Mouse (Mus musculus) urinary bladder, postnatal 36 days (tissue): ENCODE results near the gene Tmem164.
A peak's percentile ranks its signal among the peaks of the same experiment; 100 is the strongest.
"Not testable (repeated sequence)": the region's sequence is repeated elsewhere in the genome, so short reads cannot be mapped to it uniquely, and the experiment has no call there.

Experiments
- DNase-seq, 2 experiments: peaks; one replicate each; pipeline ENCODE4 v3.0.0; 2022; ENCODE audit warnings: low spot score in 2 of 2, mixed read lengths in 1 of 2

Gene Tmem164

DNA sequence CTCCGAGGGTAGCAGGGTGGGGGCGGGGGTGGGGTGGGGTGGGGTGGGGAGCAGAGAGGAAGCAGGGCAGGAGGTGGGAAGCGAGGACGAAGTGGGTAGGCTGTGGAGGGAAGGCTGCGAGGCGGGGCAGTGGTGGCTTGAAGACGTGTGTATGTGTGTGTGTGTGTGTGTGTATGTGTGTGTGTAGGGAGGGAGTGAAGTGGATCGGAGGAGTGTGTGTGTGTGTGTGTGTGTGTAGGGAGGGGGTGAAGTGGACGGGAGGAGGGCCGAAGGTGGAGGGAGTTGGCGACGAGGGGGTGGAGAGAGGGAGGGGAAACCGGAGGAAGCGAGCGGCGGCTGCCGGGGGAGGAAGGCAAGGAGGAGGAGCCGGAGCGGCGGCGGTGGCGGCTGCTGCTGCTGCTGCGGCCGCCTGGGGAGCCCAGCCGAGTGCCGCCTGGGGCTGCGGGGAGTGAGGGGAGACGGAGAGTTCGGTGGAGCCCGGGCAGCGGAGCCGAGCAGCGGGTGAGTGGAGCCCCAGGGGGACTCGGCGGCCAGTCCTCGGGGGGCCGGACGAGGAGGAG lies at the start of gene Tmem164:
Tmem164 (plus strand) TSS at position 351 of the 560 bp plus-strand sequence.
- peak; percentile 64 to 76 for DNase-seq

GRCm38 (mm10) chrX:142632990-142633389 lies 48.2 kb upstream of the Tmem164 start:
- not testable (repeated sequence) for DNase-seq

DNA sequence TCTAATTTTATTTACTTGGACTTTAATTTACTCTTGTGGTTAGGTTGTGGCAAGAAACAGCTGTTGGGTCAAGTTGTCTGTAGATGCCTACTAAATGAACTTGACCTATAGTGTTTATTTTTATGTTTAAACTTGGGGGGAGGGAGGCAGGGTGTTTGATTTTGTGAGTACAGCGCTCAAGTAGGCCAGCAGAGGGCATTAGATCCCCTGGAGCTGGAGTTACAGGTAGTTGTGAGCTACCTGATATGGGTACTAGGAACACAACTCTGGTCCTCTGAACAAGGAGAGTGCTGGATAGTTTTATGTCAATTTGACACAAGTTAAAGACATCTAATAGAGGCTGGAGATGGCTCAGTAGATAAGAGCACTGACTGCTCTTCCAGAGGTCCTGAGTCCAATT lies 34.0 kb upstream of the Tmem164 start:
- DNase-seq, result no peak

DNA sequence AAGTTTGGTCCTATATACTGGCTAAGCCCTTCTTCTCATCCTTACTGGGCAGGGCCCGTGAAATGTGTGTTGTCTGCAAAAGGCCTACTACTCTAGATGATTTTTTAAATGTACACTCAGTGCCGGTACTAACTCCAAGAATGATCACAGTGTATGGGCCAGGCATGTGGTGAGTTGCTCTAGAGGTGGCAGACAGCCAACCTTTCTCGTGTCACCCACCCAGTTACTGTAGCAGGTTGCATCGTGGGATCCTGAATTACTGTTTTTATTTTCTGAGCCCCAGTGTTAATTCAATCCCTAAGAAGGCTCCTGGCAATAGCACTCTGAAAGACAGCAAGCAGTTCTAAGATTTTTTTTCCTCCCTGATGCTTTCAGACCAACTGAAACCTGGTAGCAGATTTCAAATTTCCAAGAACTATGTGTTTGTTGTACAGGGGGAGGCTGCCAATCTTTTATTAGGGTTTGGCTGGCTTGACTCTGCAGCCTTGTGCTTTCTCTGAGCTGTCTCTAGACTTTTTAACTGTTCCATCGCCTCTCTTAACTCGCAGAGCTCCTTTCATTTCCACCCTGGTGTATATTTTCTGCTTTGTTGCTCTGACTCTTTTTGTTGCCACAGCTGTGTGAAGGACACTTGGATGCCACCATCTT lies 31.0 kb upstream of the Tmem164 start:
- no peak for DNase-seq

- no peak for DNase-seq
These were observed 16.3 kb upstream of the Tmem164 start for GRCm38 (mm10) chrX:142664704-142665422.

- no peak for DNase-seq
These were observed 15.8 kb upstream of the Tmem164 start for GRCm38 (mm10) chrX:142665423-142665805.

DNA sequence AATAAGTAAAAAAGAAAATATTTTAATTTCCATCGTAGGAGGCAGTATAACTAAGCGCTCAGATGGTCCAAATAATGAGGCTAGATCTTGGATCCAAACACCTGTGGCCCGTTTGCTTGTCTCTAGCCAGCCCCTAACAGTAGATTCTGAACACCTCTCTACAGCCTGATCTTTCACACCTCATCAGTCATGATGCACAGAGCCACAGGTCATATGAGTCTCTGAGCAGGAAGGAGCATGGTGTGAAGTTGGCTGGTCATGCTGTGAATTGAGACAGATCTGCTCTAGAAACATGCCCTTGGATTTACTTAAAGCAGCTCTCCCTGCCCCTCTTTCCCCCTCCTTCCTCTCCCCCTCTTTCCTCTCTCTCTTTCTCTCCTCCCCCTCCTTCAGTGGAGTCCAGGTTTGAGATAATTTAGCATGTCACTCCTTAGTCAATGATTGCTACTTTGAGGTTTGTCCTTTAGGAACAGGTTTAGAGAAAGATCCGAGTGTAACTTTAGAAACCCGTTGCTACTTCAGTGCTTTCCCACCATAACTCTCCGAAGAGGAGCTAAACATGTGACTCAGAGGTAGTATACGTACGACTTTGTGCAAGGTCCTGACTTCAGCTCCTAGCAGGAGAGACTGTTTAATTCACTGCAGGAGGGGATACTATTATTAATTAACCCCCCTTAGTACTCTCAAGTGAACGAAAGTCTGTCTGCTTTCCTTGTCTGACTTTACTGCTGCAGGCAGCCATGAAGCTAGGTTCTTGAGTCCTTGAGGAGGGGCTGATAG lies 11.7 kb upstream of the Tmem164 start:
- no peak for DNase-seq

GRCm38 (mm10) chrX:142670121-142670520 lies 11.1 kb upstream of the Tmem164 start:
- no peak for DNase-seq

DNA sequence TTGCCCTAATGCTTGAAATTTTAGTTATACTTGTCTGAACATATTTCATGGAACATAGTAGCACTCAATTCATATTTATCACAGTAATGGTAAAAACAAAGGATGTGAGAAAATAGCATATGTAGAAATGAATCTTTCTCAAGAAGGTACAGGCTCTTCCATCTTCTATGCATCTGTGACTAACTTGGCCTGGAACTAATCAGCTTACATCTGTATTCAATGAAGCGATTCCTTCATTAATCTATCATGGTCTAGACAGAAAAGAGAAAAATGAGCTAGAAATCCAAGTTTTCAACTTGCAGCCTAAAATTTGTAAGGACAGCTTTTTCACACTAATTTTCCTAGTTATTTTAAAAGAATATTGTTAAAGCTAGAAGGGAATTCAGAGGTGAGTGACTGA lies 10.1 kb upstream of the Tmem164 start:
- no peak for DNase-seq

- no peak for DNase-seq
These were observed 8.5 kb upstream of the Tmem164 start for GRCm38 (mm10) chrX:142672701-142673100.

GRCm38 (mm10) chrX:142677193-142677592 lies 4.0 kb upstream of the Tmem164 start:
- no peak for DNase-seq

DNA sequence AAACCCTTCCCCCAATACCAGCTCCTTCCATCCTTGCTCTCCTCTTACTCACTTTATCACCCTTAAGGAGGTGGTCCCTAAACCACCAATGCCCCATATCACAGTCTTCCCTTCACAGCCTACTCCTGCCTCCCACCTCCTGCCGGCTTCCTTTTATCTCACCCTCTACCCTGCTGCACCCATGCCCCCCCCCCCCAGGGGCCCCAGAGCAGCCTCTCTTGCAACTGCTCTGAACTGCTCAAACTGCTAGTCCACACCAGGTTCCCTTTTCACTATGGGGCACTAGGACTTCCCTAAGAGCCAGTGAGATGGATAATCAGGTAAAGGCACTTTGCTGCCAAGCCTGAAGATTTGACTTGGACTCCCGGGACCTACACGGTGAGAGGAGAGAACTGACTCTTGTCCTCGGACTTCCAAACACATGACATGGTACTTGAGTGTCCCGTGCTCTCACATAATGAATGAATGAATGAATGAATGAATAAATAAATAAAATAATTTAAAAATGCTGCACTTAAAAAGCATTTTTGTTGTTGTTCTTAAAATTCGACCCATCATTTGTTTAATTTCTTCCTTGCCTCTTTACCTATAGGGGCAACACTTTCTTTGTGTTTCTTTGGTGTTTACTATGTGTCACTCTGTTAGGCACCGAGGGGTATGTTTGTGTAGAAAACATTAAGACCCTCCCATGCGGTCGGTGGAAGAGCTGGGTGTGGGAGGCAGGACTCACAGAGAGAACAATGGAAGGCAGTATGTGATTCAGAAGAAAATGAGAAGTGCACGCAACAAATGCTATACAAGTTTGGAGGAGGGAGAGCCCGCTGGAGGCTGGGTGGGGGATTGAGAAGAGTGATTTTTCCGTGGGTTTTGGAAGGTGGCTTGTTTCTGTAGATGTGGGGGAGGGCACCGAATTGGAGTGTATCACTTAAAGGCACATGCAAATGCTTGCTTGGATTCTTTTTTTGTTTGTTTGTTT lies 2.4 kb upstream of the Tmem164 start:
- no peak for DNase-seq

GRCm38 (mm10) chrX:142679502-142680250 lies 1.5 kb upstream of the Tmem164 start:
- no peak for DNase-seq

GRCm38 (mm10) chrX:142680391-142681055 lies 683 bp upstream of the Tmem164 start:
- DNase-seq, result peak in 1 of 2 experiments; percentile 37

DNA sequence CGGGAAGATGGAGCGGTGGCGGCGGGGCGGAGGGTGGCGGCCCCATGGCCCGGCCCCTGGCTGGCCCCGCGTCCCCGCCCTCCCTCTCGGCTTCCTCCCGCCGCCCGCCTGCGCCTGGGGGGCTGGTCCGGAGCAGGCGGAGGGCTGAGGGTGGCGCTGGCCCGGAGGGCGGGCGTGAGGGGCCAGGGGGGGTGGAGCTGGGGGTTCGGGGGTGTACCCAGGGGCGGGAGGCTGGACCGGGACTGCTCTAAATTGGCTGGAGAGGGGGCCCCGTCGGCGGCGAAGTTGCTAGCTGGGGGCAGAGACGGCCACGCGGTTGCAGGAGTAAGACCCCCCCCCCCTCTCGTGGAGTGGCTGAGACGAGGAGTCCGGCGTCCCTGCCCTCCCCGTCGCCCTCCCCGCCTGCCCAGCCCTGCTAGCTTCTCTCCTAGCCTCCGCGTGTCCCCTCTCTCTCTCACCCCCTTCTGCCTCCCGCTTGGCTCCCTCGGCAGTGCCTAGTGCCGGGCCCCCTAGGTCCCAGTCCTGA lies 473 bp downstream of the Tmem164 start:
- DNase-seq, result peak; percentile 41 to 59

DNA sequence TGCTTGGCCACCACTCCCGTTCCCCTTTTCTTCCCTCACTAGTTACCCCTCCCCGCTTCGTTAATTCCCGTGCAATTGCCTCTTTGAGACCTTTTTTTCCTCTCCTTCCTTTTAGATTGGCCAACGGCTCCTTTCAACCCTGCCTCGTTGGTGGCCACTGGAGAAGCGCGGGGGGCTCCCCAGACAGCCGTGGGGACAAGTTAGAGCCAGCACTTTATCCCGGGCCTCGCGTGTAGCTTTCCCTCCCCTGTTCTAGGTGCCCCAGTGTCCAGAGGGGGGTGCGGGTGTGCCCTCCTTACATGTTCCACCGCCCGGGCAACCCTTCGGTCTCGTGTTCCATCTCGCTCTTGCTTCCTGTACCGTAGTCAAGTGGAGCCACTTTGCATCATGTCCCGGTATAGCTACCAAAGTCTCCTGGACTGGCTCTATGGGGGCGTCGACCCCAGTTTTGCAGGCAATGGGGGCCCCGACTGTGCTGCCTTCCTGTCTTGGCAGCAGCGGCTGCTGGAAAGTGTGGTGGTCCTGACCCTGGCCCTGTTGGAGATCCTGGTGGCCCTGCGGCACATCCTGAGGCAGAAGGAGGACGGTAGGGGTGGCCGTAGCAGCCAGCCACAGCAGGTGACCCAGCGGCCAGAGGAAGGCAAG lies 1.1 kb downstream of the Tmem164 start:
- peak in 1 of 2 experiments; percentile 21 for DNase-seq

DNA sequence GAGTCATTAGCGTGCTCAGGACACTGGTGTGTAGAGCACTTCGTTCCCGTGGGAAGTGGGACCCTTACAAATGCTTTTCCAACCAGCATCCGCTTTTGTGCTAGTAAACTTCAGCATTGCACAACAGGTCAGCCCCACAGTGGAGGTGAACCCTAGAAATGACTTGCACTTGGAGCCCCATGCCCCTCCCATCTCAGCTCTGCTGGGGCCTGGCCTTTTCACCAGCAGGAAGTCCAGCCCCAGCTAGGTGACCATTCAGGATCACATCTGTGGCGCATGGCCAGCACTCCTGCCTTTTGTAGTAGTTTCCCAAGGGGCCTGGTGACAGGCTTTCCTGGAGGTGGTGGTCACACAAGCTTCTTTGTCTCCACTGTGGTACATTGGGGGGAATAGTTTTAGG lies 1.8 kb downstream of the Tmem164 start:
- DNase-seq, result peak in 1 of 2 experiments; percentile 13

DNA sequence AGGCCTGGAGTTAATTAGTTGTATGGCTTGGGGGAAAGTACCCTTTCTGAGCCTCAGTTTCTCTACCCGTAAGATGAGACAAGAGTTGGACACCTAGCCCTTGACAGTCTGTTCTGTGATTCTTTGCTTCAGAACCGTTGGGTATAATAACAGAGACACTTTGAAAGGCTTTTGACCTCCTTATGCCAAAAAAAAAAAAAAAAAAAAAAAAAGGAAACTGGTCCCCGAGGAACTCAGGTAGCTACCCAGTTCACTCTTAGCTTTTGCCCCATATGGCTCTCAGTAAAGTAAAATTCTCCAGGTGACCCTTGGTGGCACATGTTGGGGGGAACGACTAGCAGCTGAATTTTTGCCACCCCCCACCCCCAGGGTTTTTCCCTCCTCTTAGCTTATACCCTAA lies 3.5 kb downstream of the Tmem164 start:
- no peak for DNase-seq

DNA sequence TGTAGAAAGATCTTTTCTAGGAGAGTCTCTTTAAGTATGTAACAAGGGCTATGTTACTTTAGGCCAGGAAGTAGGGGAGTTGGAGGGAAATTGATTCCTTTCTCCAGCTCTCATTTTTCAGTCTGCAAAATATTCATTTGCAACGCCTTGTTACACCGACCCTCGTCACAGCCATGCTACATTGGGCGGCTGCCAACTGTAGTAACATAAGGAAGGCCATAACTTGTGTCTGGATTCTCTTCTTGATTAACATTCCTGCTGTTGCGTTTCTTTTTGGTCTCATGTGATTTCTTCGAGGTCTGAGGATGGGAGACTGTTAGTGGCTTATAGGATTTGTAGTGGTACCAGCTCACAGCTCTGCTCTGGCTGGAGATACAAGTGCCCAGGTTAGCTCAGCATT lies 4.5 kb downstream of the Tmem164 start:
- no peak for DNase-seq
